Mouse (Mus musculus) urinary bladder, postnatal 14 days (tissue): ENCODE measurements around the gene Uap1.

Source experiments
- DNase-seq: peaks from one replicate; pipeline ENCODE4 v3.0.0; 2021; ENCODE audit warnings: low spot score

Gene Uap1

GRCm38 (mm10) chr1:170174814-170175332, at the start of gene Uap1:
Gene Uap1, minus strand, starts transcription at chr1:170174957.
- peak; percentile 98 for DNase-seq

- no peak for DNase-seq
Measured at GRCm38 (mm10) chr1:170223276-170223675, 48.5 kb upstream of the Uap1 start.

DNA sequence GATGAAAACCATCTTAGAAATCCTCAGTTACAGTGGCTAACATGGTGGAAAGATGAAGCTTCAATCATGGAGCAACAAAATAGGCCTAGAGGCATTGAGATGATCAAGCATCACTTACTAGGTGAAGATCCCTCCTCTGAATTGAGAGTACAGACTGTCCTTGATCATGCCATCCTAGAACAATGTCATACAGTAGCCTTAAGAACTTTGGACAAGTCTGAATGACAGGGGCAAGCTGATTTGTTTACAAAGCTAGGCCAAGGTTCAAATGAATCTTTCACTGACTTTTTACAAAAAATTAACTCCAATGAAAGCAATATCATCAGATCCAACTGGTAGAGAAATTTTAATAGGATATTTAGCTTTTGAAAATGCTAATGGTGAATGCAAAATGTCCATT, 45.6 kb upstream of the Uap1 start:
- no peak for DNase-seq

GRCm38 (mm10) chr1:170218091-170218884, 43.5 kb upstream of the Uap1 start:
- no peak for DNase-seq

DNA sequence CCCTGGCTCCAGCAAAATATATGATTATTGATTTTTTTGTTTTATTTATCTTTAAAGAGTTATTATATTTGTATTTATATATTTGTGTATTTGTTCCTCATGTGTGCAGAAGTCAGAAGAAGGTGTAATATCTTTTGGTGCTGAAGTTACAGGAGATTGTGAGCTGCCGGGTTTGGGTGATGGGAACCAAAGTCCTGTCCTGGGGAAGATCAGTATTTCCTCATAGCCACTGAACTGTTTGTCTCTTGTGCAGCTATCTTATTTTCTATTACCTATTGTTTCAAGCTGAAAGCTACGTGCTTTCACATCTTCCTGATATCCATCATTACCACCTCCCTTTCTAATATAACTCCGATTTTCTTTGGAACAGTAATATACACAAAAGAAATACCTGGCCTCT, 40.8 kb upstream of the Uap1 start:
- DNase-seq, result no peak

- DNase-seq, result peak; percentile 92
Measured at GRCm38 (mm10) chr1:170214757-170215522, 40.2 kb upstream of the Uap1 start, which contains the start of gene Uhmk1. Gene Uhmk1, minus strand, starts transcription at chr1:170215397.

DNA sequence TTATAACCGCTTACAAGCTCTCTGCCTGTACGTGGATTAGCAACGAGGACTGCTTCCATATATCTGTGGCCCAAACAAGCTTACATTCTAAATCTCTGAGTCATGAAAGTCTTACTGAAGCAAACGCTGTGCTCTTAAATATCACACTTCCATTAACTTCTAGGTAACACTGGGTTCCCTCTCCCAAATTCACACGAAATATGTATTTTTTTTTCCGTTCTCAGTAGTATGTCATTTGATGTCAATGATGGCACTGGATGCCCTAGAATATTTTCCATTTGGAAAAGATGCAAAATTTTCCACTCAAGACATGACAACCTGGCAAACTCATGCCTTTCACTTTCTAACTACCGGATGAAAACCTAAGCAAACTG, 39.6 kb upstream of the Uap1 start:
- no peak for DNase-seq

- DNase-seq, result no peak
Measured at GRCm38 (mm10) chr1:170213181-170213879, 38.6 kb upstream of the Uap1 start.

GRCm38 (mm10) chr1:170206395-170206794, 31.6 kb upstream of the Uap1 start:
- no peak for DNase-seq

DNA sequence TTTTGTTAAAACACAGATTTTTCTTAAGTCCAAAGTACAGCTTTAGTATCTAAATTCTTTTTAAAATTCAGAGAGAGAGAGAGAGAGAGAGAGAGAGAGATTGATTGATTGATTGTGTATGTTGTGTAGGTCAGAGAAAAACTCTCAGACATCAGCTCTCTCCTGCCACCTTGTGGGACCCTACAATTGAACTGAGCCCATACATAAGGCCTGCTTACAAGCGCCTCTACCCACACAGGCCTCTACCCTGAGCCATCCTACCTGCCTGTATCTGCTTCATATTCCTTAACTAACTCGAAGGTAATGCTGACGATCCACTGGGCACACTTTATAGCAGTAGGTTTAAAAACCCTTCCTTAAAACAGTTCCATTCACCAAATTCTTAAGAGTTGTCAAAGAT, 25.6 kb upstream of the Uap1 start:
- DNase-seq, result peak; percentile 39

DNA sequence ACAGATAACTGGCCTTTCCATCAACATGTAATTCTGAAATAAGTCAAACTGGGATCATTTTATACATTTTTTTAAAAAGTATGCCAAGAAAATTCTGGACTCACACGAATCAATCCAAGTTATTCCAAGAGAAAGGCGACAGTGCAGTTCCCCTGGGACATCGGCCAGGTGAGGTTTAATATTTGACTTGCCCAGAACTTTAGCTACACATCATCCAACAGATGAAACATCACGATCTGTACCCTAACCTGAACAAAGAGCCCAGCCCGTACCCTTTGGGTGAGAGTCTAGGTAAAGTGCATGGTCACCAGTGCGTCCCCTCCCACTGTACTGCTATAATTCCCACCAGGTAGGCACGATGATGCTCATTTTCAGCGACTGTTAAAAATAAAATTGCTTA, 21.5 kb upstream of the Uap1 start:
- DNase-seq, result no peak

- no peak for DNase-seq
Measured at GRCm38 (mm10) chr1:170191925-170192324, 17.2 kb upstream of the Uap1 start.

GRCm38 (mm10) chr1:170190225-170190624, 15.5 kb upstream of the Uap1 start:
- no peak for DNase-seq

GRCm38 (mm10) chr1:170188601-170189000, 13.8 kb upstream of the Uap1 start:
- DNase-seq, result peak; percentile 69

DNA sequence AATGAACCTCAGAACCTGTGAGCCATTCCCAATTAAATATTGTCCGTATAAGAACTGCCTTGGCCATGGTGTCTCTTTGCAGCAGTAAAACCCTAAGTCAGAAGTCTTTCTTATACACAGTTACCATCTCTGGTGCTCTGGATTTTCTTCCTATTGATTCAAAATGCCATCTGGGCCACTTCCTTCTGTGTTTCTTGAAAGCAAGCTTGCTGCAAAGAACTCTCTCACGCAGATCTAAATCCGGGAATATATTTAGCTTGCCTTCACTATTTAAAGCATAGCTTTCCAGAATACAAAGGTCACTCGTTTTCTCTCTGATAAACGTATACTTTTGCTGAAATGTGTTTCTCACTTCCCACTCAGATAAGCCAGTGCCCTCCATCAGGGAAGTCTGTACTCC, 11.8 kb upstream of the Uap1 start:
- no peak for DNase-seq

- no peak for DNase-seq
Measured at GRCm38 (mm10) chr1:170185137-170185536, 10.4 kb upstream of the Uap1 start.

- peak; percentile 46 for DNase-seq
Measured at GRCm38 (mm10) chr1:170182706-170183105, 7.9 kb upstream of the Uap1 start.

DNA sequence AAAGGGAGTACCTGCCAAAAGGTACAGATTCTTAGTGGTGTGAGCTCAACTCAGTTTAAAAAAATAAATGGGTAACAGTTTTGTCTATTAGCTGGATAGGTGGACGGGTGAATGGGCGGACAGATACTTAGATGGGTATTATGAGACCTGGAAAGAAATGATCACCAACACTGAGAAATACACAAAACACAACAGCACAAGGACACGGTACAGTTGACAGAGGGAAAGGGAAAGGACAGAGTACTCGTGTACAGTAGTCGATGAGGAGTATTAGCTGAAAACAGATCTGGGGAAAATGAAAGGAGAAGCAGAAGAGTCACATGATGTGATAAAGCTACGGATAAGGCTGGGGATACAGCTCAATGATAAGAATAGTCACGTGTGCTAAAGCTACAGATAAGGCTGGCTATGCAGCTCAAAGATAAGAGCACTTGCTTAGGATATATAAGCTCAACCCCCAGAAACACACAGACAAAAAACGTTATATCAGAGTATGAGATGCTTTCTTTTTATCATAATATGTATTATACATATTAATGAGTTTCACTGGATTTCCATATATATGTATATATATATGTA, 2.0 kb upstream of the Uap1 start:
- DNase-seq, result no peak

- no peak for DNase-seq
Measured at GRCm38 (mm10) chr1:170175848-170176247, 1.1 kb upstream of the Uap1 start.

- DNase-seq, result no peak
Measured at GRCm38 (mm10) chr1:170173991-170174813, 555 bp downstream of the Uap1 start.

DNA sequence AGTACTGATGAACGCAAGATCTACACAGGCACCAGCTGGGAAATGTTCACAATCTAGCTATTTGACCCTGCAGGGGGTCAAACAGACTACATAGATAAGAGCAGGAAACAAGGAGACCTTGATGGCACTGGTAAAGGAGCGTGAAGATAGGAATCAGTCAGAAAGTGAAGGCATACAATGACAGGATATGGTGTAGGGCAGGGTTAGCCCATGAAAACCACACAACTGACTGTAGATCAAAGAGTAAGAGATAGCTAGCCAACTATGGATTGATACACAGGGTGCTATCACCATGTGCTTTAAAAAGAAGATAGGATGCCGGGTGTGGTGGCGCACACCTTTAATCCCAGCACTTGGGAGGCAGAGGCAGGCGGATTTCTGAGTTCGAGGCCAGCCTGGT, 7.0 kb downstream of the Uap1 start:
- no peak for DNase-seq
